Mouse (Mus musculus) MEL (cell line): ENCODE data around the gene Tmem50a. TPM values are rescaled to one million over a fixed set of nuclear protein-coding genes. Genes with fewer than 3 reads are reported as not detected.

Experiments used
- polyA plus RNA-seq, 2 experiments: library from polyadenylated mRNA; stranded (reverse) in 1 of 2; unstranded in 1 of 2; fragments of >175 nt in 1 of 2; fragments of >200 nt in 1 of 2; gene quantifications; 2 replicates each; pipeline versions ENCODE4 v1.2.1 to v1.2.4; 2012; ENCODE audit warnings: low replicate concordance in 2 of 2, low read depth in 1 of 2; ENCODE audit not compliant: insufficient read length in 2 of 2, insufficient read depth in 1 of 2, missing spikeins in 1 of 2
- total RNA-seq: library from RNA; depleted of rRNA; stranded (reverse); fragments of 300-350 nt; gene quantifications from 2 replicates; pipeline ENCODE4 v1.2.3, GENCODE M21; 2012; rRNA removed

The Tmem50a gene
- total and polyA plus RNA-seq, 3 experiments: 58.5 to 115 TPM; not detected in 1

Other genes with a start within 250 kb of the Tmem50a start
- 1.6 and 1.9 TPM in 2 replicates for gene Man1c1, start 210.7 kb downstream of the Tmem50a start, total RNA-seq
- gene Man1c1, start 210.7 kb downstream of the Tmem50a start, polyA plus RNA-seq: 1 to 10 TPM in 1 of 2 experiments, not detected in 1; 5.2 TPM
- gene Ldlrap1, start 147.0 kb downstream of the Tmem50a start, total RNA-seq: 16.6 and 24.8 TPM in 2 replicates
- 10 to 100 TPM in 1 of 2 experiments, not detected in 1; 23.7 TPM for gene Ldlrap1, start 147.0 kb downstream of the Tmem50a start, polyA plus RNA-seq
- gene Maco1, start 61.7 kb downstream of the Tmem50a start, total RNA-seq: 22.2 and 25.6 TPM in 2 replicates
- 10 to 100 TPM in 1 of 2 experiments, not detected in 1; 35.9 TPM for gene Maco1, start 61.7 kb downstream of the Tmem50a start, polyA plus RNA-seq
- gene Rhd, start 50.5 kb downstream of the Tmem50a start, total RNA-seq: 64.8 and 176 TPM in 2 replicates
- 10 to 100 TPM in 1 of 2 experiments, not detected in 1; 49.9 TPM for gene Rhd, start 50.5 kb downstream of the Tmem50a start, polyA plus RNA-seq
- gene Rsrp1, start 8.6 kb upstream of the Tmem50a start, total RNA-seq: 58.1 and 59.5 TPM in 2 replicates
- 100 to 1,000 TPM in 1 of 2 experiments, not detected in 1; 110 TPM for gene Rsrp1, start 8.6 kb upstream of the Tmem50a start, polyA plus RNA-seq
- 94.1 and 103 TPM in 2 replicates for gene Syf2, start 15.9 kb upstream of the Tmem50a start, total RNA-seq
- 100 to 1,000 TPM in 1 of 2 experiments, 10 to 100 TPM in 1; 94.6 to 165 TPM for gene Syf2, start 15.9 kb upstream of the Tmem50a start, polyA plus RNA-seq
- gene Runx3, start 205.6 kb upstream of the Tmem50a start, total RNA-seq: 3.7 and 4.3 TPM in 2 replicates
- 10 to 100 TPM in 1 of 2 experiments, not detected in 1; 29.2 TPM for gene Runx3, start 205.6 kb upstream of the Tmem50a start, polyA plus RNA-seq